ENCODE assay signal across 8 mouse cellular contexts in the genomic region with DNA sequence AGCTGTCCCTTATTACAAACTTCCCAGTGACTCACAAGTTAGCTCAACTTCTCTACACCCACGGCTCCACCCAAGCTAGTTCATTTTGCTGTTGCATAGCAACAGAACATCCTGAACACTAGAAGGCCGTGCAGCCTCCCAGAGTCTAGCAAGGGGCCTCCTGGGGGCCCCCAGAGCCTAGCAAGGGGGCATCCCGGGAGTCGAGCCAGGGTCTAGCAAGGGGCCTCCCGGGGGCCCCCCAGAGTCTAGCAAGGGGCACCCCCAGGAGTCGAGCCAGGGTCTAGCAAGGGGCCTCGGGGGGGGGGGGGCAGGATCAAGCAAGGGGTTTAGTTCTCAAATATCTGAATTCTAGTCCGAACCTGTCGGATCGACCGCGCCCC. TPM values are rescaled to one million over a fixed set of nuclear protein-coding genes. Genes with fewer than 3 reads are reported as not detected.
A peak's percentile ranks its signal among the peaks of the same experiment; 100 is the strongest.
DNase-seq lines count a peak whose midpoint lies in the region; ATAC-seq and TF ChIP-seq lines count a peak whose summit lies in the region.

No protein-coding gene starts in this region.

- peak overlapping the region; percentile 60 for H3K4me2 ChIP-seq in embryonic facial prominence, embryonic 15.5 days (replicated peaks)
- peak overlapping the region; percentile 86 for H3K4me2 ChIP-seq in kidney, embryonic 16.5 days (replicated peaks; ENCODE audit: low read depth, low read length)
- peak overlapping the region; percentile 90 for H3K4me2 ChIP-seq in liver, embryonic 14.5 days (ENCODE audit: low read depth)
- H3K4me2 ChIP-seq in stomach, embryonic 15.5 days: peak overlapping the region; percentile 75

- DNase-seq in adrenal gland, postnatal 10 days: peak; percentile 72
- DNase-seq in heart, embryonic 10.5 days (ENCODE audit: low spot score): peak; percentile 94
- peak; percentile 64 to 84 (median 65) for DNase-seq in liver, embryonic 14.5 days (ENCODE audit: low read depth in 3 of 3, low spot score in 3 of 3)
- peak; percentile 74 to 78 for DNase-seq in natural killer cell, adult 2 months (ENCODE audit: low spot score in 2 of 2)

- peaks cover 34% of the 10 kb centered on the region for H3K79me2 ChIP-seq in C2C12 (ENCODE audit: control insufficient read depth, insufficient read depth)

- no peaks in the 10 kb centered on the region for H3K9me3 ChIP-seq in embryonic facial prominence, embryonic 15.5 days (replicated peaks)
- no peaks in the 10 kb centered on the region for H3K9me3 ChIP-seq in heart, embryonic 10.5 days
- H3K9me3 ChIP-seq in kidney, embryonic 16.5 days (ENCODE audit: low read length): no peaks in the 10 kb centered on the region
- no peaks in the 10 kb centered on the region for H3K9me3 ChIP-seq in liver, embryonic 14.5 days (ENCODE audit: control insufficient read depth, low read length)
- H3K9me3 ChIP-seq in stomach, embryonic 15.5 days: no peaks in the 10 kb centered on the region

- peak overlapping the region; percentile 45; the same call in 1 of the 2 replicates for H3K9ac ChIP-seq in embryonic facial prominence, embryonic 15.5 days
- peak overlapping the region; percentile 79 for H3K9ac ChIP-seq in kidney, embryonic 16.5 days (replicated peaks; ENCODE audit: low read length)
- H3K9ac ChIP-seq in liver, embryonic 14.5 days (replicated peaks): peak overlapping the region; percentile 75
- peak overlapping the region; percentile 29; the same call in 1 of the 2 replicates for H3K9ac ChIP-seq in stomach, embryonic 15.5 days

- H3ac ChIP-seq in C2C12 (ENCODE audit: control insufficient read depth, insufficient read length, low read depth): peak overlapping the region; percentile 12

- peaks cover 31% of the 10 kb centered on the region for H3K36me3 ChIP-seq in C2C12 (ENCODE audit: control insufficient read depth, insufficient read depth)
- peaks cover 27% of the 10 kb centered on the region for H3K36me3 ChIP-seq in embryonic facial prominence, embryonic 15.5 days
- peaks cover 33% of the 10 kb centered on the region for H3K36me3 ChIP-seq in heart, embryonic 10.5 days
- H3K36me3 ChIP-seq in kidney, embryonic 16.5 days (ENCODE audit: insufficient read depth, low read length): peaks cover 24% of the 10 kb centered on the region
- H3K36me3 ChIP-seq in liver, embryonic 14.5 days (replicated peaks; ENCODE audit: control insufficient read depth, insufficient read depth, low read depth): peaks cover 27% of the 10 kb centered on the region
- peaks cover 18% of the 10 kb centered on the region for H3K36me3 ChIP-seq in stomach, embryonic 15.5 days

- TF ChIP-seq CTCF in C2C12 (IDR thresholded peaks at IDR 0.05; ENCODE audit: control insufficient read depth, insufficient read depth, insufficient read length): no peak
- no peak for TF ChIP-seq CTCF in liver, embryonic 14.5 days (IDR thresholded peaks at IDR 0.05; ENCODE audit: low read depth)

- H3K27me3 ChIP-seq in C2C12 (ENCODE audit: control insufficient read depth, insufficient read depth, insufficient read length): no peaks in the 10 kb centered on the region
- H3K27me3 ChIP-seq in embryonic facial prominence, embryonic 15.5 days: no peaks in the 10 kb centered on the region
- H3K27me3 ChIP-seq in heart, embryonic 10.5 days (ENCODE audit: insufficient read depth, poor library complexity, severe bottlenecking): no peaks in the 10 kb centered on the region
- no peaks in the 10 kb centered on the region for H3K27me3 ChIP-seq in kidney, embryonic 16.5 days (ENCODE audit: insufficient read depth, low read length)
- H3K27me3 ChIP-seq in liver, embryonic 14.5 days (ENCODE audit: control insufficient read depth, insufficient read depth, low read length): no peaks in the 10 kb centered on the region
- no peaks in the 10 kb centered on the region for H3K27me3 ChIP-seq in stomach, embryonic 15.5 days (replicated peaks)

- peaks cover 32% of the 10 kb centered on the region for H3K4me1 ChIP-seq in embryonic facial prominence, embryonic 15.5 days
- H3K4me1 ChIP-seq in heart, embryonic 10.5 days: peaks cover 20% of the 10 kb centered on the region
- H3K4me1 ChIP-seq in kidney, embryonic 16.5 days (ENCODE audit: insufficient read depth, low read length): peaks cover 12% of the 10 kb centered on the region
- H3K4me1 ChIP-seq in liver, embryonic 14.5 days (replicated peaks; ENCODE audit: control insufficient read depth in 2 of 2, insufficient read depth in 2 of 2, low read length in 1 of 2): peaks cover 8 to 10% of the 10 kb centered on the region in 2 experiments
- H3K4me1 ChIP-seq in stomach, embryonic 15.5 days: peaks cover 8% of the 10 kb centered on the region

- peak overlapping the region; percentile 99 for H3K27ac ChIP-seq in embryonic facial prominence, embryonic 15.5 days (replicated peaks)
- peak overlapping the region; percentile 94 for H3K27ac ChIP-seq in heart, embryonic 10.5 days
- H3K27ac ChIP-seq in kidney, embryonic 16.5 days (ENCODE audit: low read length): peak overlapping the region; percentile 97
- peak overlapping the region; percentile 68 for H3K27ac ChIP-seq in liver, embryonic 14.5 days
- H3K27ac ChIP-seq in stomach, embryonic 15.5 days: peak overlapping the region; percentile 99

- WGBS in embryonic facial prominence, embryonic 15.5 days: under 1% methylated on average over 12 of the region's 12 CpGs
- under 1% methylated on average over 12 of the region's 12 CpGs for WGBS in heart, embryonic 10.5 days
- WGBS in kidney, embryonic 16.5 days: 0% methylated on average over 12 of the region's 12 CpGs
- 1% methylated on average over 12 of the region's 12 CpGs for WGBS in liver, embryonic 14.5 days (ENCODE audit: insufficient replicate concordance)
- 0% methylated on average over 12 of the region's 12 CpGs for WGBS in stomach, embryonic 15.5 days

- TF ChIP-seq EP300 in liver, embryonic 14.5 days (IDR thresholded peaks at IDR 0.05; ENCODE audit: low read depth): no peak

- ATAC-seq in embryonic facial prominence, embryonic 15.5 days (ENCODE audit: insufficient number of reproducible peaks, low FRiP score, low TSS enrichment, low read depth): peak; percentile 83
- peak; percentile 75 for ATAC-seq in kidney, embryonic 16.5 days (ENCODE audit: low FRiP score, low TSS enrichment)
- peak; percentile 50 for ATAC-seq in liver, embryonic 14.5 days (ENCODE audit: insufficient read depth)
- peak; percentile 73 for ATAC-seq in stomach, embryonic 15.5 days (ENCODE audit: insufficient read depth, low FRiP score, low read depth)

- peaks cover 25% of the 10 kb centered on the region for H3K79me3 ChIP-seq in C2C12 (ENCODE audit: low read depth)

- peak overlapping the region; percentile 31 for H3K4me3 ChIP-seq in C2C12 (ENCODE audit: insufficient read depth, poor library complexity, severe bottlenecking)
- peak overlapping the region; percentile 81 for H3K4me3 ChIP-seq in embryonic facial prominence, embryonic 15.5 days (replicated peaks)
- peak overlapping the region; percentile 84 for H3K4me3 ChIP-seq in heart, embryonic 10.5 days
- H3K4me3 ChIP-seq in kidney, embryonic 16.5 days (ENCODE audit: low read length): peak overlapping the region; percentile 63
- H3K4me3 ChIP-seq in liver, embryonic 14.5 days (ENCODE audit: insufficient read depth in 1 of 2, low read depth in 2 of 2, low read length in 2 of 2): peak overlapping the region; percentile 74 to 87
- H3K4me3 ChIP-seq in stomach, embryonic 15.5 days (replicated peaks): peak overlapping the region; percentile 82

TF ChIP-seq in C2C12, 6 proteins besides CTCF, POLR2A, EP300 and RAD21:
- TF ChIP-seq CEBPB (IDR thresholded peaks at IDR 0.05; ENCODE audit: low read depth): no peak
- TF ChIP-seq MYOD1 (IDR thresholded peaks at IDR 0.05; ENCODE audit: control insufficient read depth, insufficient read length, low read depth): no peak
- TF ChIP-seq USF1 (IDR thresholded peaks at IDR 0.05; ENCODE audit: low read depth): no peak
TF ChIP-seq in C2C12: peak in this region for 0.

RNA-seq across cellular contexts. Expression of gene Sfr1, which starts 0.8 kb away (rescaled TPM):
- polyA plus RNA-seq in C2C12 (2012; fragmentation: generic; extraction: Trizol): 74.9 TPM
- 10 to 100 TPM; 80.7 to 88.4 TPM for total RNA-seq in adrenal gland, postnatal 10 days (2021)
- 263 and 279 TPM in 2 replicates for polyA plus RNA-seq in embryonic facial prominence, embryonic 15.5 days (2015; fragmentation: Nextera tagmentation; extraction: Ambion mirVana)
- 238 and 281 TPM in 2 replicates for polyA plus RNA-seq in heart, embryonic 10.5 days (2016; fragmentation: Nextera tagmentation; extraction: Ambion mirVana)
- polyA plus RNA-seq in kidney, embryonic 16.5 days (2015; fragmentation: Nextera tagmentation; extraction: Ambion mirVana): 219 and 228 TPM in 2 replicates
- 32.6 and 35.5 TPM in 2 replicates for polyA plus RNA-seq in liver, embryonic 14.5 days (2012; rRNA removed)
- 73.7 and 77.2 TPM in 2 replicates for polyA plus RNA-seq in liver, embryonic 14.5 days (2014; fragmentation: Nextera tagmentation; extraction: Ambion mirVana)
- polyA plus RNA-seq in stomach, embryonic 15.5 days (2015; fragmentation: Nextera tagmentation; extraction: Ambion mirVana): 285 and 321 TPM in 2 replicates

RNA-seq across cellular contexts. Expression of gene Col17a1, which starts 38.8 kb away (rescaled TPM):
- 0.13 TPM for polyA plus RNA-seq in C2C12 (2012; fragmentation: generic; extraction: Trizol)
- total RNA-seq in adrenal gland, postnatal 10 days (2021): under 1 TPM; 0.27 to 0.33 TPM
- 40.6 and 45.7 TPM in 2 replicates for polyA plus RNA-seq in embryonic facial prominence, embryonic 15.5 days (2015; fragmentation: Nextera tagmentation; extraction: Ambion mirVana)
- polyA plus RNA-seq in heart, embryonic 10.5 days (2016; fragmentation: Nextera tagmentation; extraction: Ambion mirVana): 0.43 and 0.63 TPM in 2 replicates
- polyA plus RNA-seq in kidney, embryonic 16.5 days (2015; fragmentation: Nextera tagmentation; extraction: Ambion mirVana): 0.32 and 0.84 TPM in 2 replicates
- polyA plus RNA-seq in liver, embryonic 14.5 days (2012; rRNA removed): 0.05 and 0.13 TPM in 2 replicates
- polyA plus RNA-seq in liver, embryonic 14.5 days (2014; fragmentation: Nextera tagmentation; extraction: Ambion mirVana): 0.23 TPM in 1 of 2 replicates, not detected in the other
- 8.8 and 12.3 TPM in 2 replicates for polyA plus RNA-seq in stomach, embryonic 15.5 days (2015; fragmentation: Nextera tagmentation; extraction: Ambion mirVana)

Comparison
In these comparisons a context has a peak if more than half of its experiments do, and no peak if none do; other contexts are left out.
1. Peak in every context shown above with its lines: DNase-seq, ATAC-seq, H3K4me3 ChIP-seq and H3K27ac ChIP-seq.
2. H3K4me3 ChIP-seq: peak in every context shown above with its lines; median percentile 84 in heart, embryonic 10.5 days; 82 in stomach, embryonic 15.5 days; 81 in embryonic facial prominence, embryonic 15.5 days; 80 in liver, embryonic 14.5 days; 63 in kidney, embryonic 16.5 days; 31 in C2C12.
3. H3K9ac ChIP-seq: peak in every context shown above with its lines; median percentile 79 in kidney, embryonic 16.5 days; 75 in liver, embryonic 14.5 days; 45 in embryonic facial prominence, embryonic 15.5 days; 29 in stomach, embryonic 15.5 days.